Mouse (Mus musculus) liver, embryonic 14.5 days (tissue): ENCODE data around the gene Metap1d.

Experiments used
- CTCF ChIP-seq: IDR thresholded peaks from 2 replicates; pipeline ENCODE4 v1.5.1; 2016; ENCODE audit warnings: antibody characterized with exemption, low read depth, control low read depth
- EP300 ChIP-seq: IDR thresholded peaks from 2 replicates; pipeline ENCODE4 v1.6.1; 2016; ENCODE audit warnings: antibody characterized with exemption, low read depth

DNA sequence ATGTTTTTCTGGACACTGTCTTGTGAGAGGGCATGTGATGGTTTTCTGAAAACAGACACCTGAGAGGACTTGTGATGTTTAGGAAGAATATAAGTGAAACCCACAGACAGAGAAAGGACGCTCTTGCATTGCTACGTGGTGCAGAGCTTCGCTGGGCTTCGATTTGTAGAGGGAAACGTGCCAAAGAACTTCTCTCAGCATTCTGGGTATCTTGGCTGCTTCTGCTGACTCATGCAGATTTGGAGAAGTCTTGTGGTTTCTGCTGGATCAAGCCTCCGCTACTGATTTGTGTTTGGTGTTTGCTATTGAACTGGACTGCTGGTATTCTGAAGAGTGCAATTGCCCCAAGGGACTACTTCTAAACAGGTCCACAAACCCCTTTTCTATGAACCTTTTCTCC lies 28.7 kb downstream of the Metap1d start:
- no peak for TF ChIP-seq CTCF
- no peak for TF ChIP-seq EP300
